Mouse (Mus musculus) thymus, postnatal 25 days (tissue): ENCODE measurements around the gene Pccb.

Source experiments
- DNase-seq: peaks from one replicate; pipeline ENCODE4 v3.0.0; 2022

Gene Pccb

DNA sequence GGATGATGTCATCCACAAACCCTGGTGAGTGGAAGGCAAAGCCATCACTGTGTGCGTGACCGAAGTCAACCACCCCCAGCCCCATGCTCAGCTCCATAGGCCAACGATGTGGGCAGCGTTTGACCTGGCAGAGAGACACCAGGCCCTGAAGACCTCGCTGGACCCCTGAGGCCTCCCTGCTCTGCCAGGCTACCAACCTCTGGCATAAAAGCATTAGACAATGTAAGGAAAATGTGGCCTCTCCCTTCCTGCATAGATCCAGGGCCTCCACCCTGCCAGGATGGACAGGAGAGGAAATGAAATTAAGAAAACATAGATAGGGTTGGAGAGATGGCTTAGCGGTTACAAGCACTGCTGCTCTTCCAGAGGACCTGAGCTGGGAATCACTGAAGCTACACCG, 51.9 kb downstream of the Pccb start:
- DNase-seq: no peak

DNA sequence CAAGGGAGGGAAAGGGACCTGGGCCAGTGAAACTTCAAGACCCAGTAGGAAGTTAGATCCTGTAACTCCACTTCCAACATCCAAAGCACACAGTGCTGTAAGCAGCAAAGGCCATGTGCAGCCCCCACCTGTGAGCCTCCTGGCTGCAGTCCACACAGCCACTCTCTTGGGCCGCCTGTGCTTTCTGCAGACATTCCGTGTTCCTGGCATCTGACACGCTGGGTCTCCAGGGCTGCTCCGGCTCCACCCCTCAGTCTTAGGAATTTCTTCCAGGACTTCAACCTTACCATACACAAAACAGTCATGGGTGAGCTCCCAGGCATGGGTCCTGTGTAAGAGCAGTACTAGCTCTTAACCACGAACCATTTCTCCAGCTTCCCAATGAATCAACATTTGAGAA, 55.4 kb downstream of the Pccb start:
- DNase-seq: no peak

DNA sequence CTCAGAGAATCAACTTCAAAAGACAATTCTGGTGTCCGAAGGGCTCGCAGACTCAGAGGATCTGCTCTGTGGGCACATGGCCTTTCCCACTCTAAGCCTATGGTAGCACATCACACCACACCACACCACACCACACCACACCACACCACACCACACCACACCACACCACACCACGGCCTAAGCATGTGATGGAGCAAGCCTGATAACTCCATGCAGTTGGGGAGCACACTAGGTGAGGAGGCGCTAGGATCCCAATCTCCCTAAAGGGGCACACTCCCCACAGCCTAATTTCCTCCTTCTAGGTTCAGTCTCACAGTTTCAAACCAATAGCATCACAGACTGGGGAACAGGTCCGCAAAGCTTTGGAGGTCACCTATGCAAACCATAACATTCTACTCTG, 56.0 kb downstream of the Pccb start:
- DNase-seq: no peak

DNA sequence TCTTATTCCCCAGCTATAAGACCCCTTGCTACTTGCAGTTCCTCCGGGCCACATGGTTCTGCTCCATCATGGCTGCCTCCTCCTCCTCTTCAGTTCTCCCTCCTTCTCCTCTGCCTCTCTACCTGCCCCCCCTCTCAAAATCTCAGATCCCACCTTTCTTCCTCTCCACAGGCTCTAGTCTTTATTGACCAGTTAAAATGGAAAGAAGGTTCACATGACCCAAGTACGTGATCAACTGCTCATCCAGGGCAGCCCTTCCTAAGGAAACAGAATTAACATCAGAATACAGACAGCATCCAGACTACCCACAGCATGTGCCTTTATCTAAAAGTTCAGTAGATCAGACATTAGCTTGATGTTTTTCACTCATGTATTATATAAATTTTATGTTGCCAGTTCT, 65.2 kb downstream of the Pccb start:
- DNase-seq: no peak

DNA sequence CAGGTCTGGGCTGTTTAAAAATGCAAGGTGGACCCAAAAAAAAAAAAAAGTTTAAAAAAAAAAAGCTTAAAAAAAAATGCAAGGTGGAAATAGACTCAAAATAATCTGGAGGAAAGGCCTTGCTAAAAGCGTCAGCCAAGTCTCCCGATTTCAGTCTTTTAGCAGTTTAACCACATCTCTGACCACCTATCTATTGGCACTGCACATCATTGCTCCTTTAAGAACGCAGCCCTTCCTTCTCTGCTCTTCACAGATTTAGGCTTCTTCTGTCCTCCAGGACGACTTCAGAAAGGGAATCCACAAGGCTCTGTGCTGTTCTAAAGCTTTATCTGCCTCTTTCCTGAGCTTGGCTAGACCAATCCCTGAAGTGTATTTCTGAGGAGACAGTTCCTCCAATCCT, 70.6 kb downstream of the Pccb start:
- no peak for DNase-seq

DNA sequence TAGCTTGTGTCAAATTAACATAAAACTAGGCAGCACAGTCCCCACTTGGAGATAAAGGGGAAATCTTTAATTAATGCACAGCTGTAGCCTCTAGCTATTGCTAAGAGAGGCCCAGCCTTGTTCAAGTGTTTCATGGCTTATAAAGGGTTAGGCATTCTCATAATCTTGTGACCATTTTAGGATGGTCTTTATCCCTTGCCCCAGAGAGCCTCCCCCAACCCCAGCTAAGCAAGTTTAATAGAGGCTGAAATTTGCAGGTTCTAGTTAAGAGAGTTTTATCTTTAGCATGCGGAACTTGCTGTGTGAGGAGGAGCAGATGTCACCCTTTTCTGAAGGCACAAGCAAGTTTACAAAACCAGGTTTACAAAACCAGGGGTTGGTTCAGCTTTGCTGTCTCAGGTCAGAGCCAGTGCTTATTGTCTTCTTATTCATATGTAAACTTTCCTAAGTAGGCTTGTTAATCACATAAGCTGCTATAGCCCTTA, 71.2 kb downstream of the Pccb start:
- DNase-seq: no peak

DNA sequence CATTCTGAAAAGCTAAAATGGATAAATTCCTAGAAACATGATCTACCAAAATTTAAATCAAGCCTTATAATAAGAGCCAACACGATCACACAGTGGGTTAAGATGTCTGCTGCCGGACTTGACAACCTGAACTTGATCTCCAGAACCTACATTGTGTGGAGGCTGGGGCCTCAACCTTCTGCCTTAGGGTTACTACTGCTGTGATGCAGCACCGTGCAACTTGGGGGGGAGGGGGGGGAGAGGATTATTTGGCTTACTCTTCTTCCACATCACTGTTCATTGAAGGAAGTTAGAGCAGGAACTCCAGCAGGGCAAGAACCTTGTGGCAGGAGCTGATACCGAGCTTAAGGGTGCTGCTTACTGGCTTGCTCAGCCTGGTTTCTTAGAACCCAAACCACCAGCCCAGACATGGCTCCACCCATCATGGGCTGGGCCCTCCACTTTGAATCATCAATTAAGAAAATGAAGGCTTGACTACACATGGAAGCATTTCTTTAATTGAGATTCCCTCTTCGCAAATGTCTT, 71.7 kb downstream of the Pccb start:
- DNase-seq: no peak

DNA sequence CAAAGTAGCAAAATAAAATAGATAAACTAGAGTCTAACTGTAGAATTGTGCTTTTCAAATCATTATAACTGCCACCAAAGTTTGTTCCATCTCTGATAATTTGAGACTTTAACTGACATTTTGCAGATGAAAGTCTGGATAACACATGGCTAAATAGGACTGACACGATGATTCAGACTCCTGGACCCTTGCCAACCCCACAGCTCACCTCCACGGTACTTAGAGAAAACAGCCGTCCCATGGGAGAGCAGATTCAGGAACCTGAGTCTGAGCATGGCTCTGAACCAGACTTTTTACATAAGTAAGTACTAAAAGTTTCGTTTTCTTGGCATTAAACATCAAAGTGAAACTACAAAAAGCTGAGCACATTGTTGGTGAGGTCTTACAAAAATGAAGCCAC, 83.2 kb downstream of the Pccb start:
- no peak for DNase-seq

DNA sequence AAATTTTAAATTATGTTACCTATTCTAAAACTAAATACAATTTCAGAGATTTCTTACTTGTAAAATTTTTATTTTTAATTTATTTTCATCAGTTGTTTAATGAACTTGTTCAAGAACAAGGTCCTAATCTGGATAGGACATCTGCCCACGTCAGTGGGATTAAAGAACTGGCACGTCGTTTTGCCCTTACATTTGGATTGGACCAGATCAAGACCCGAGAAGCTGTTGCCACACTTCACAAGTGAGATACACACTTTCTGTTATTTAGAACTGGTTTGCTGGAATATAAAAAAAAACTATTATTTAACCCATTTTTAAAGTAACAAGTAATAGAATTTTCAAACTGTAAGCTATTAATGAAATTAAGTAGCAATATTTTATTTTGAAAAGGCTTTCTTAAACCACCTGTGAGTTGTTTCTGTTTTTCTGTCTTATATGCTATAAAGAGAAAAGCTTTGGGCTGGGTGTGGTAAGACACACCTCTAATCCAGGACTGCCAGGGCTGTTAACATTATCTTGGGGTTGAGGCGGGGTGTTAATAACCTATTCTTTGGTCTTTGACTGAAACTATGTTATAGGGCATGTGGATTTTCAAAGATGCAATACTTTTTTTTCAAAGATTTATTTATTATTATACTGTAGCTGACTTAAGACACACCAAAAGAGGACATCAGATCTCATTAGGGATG, 89.9 kb downstream of the Pccb start:
- DNase-seq: no peak

DNA sequence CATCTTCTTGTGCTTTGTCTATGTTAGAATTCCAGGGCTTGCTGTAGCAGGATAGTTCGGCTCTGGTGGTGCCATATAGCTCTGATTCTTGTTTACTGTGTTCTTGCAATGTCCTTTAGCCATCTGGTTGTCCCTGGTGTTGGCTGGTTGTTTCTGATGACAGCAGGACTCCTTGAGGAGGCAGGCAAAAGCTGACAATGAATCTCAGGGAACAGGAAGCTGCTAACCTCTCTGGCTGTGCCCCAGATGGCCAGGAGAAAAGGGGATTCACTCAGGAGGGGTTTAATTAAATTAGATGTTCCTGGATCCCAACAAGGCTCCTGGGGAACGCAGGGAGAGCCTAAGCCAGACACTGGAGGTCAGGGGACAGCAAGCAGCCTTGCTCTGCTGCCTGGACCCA, 92.7 kb downstream of the Pccb start:
- DNase-seq: no peak
